14 mouse cellular contexts compared by ENCODE assay signal in genomic region chr12:3663386-3663785, GRCm38 (mm10).
DNase-seq lines count a peak whose midpoint lies in the region; ATAC-seq and TF ChIP-seq lines count a peak whose summit lies in the region.
"Had no signal": no experiment of that assay in that cellular context is flagged by ENCODE, and none has a peak within 500 bp of the region (broad histone marks: within the 10 kb centered on the region; RNA-seq: fewer than 3 reads in every experiment).

No protein-coding gene starts in this region.

- WGBS in cerebellum, adult 2 months, result 35% methylated on average over 7 of the region's 7 CpGs
- WGBS in liver, embryonic 12.5 days (ENCODE audit: insufficient replicate concordance), result 86% methylated on average over 7 of the region's 7 CpGs
- 91% methylated on average over 7 of the region's 7 CpGs for WGBS in midbrain, embryonic 11.5 days

- no peak for ATAC-seq in liver, embryonic 12.5 days
- ATAC-seq in midbrain, embryonic 11.5 days (ENCODE audit: low FRiP score), result no peak
- ATAC-seq: forebrain, embryonic 15.5 days; inflammation-experienced regulatory T-cells, adult 6 months had no signal

- no peak overlapping the region for H3K27ac ChIP-seq in cerebellum, adult 2 months (ENCODE audit: insufficient read depth, low read length)
- H3K27ac ChIP-seq in ES-E14 (ENCODE audit: insufficient read depth, low read depth, low read length, poor library complexity, severe bottlenecking), result peak overlapping the region; percentile 69
- no peak overlapping the region for H3K27ac ChIP-seq in liver, embryonic 12.5 days
- no peak overlapping the region for H3K27ac ChIP-seq in midbrain, embryonic 11.5 days (ENCODE audit: low read depth, low read length)
- H3K27ac ChIP-seq: embryonic facial prominence, embryonic 12.5 days; forebrain, embryonic 15.5 days; heart, embryonic 13.5 days had no signal

- DNase-seq in adrenal gland, adult 2 months, result peak; percentile 25
- no peak for DNase-seq in adrenal gland, postnatal 25 days
- DNase-seq in cerebellum, adult 2 months, result peak; percentile 27 to 52
- no peak for DNase-seq in cerebellum, postnatal 14 days
- no peak for DNase-seq in ES-E14 (ENCODE audit: low read depth, low spot score)
- DNase-seq in midbrain, embryonic 11.5 days (ENCODE audit: low spot score, missing footprints), result no peak
- DNase-seq: gastrocnemius, postnatal 36 days; heart, postnatal 36 days; kidney, adult 8-10 months had no signal

- no peak for TF ChIP-seq POLR2A in cerebellum, adult 2 months (IDR thresholded peaks at IDR 0.05; ENCODE audit: borderline replicate concordance, insufficient read depth, low read length)

- TF ChIP-seq CTCF in cerebellum, adult 2 months (IDR thresholded peaks at IDR 0.05; ENCODE audit: borderline replicate concordance, insufficient read depth, low read depth, low read length), result no peak

- no peak overlapping the region for H3K9ac ChIP-seq in ES-E14 (ENCODE audit: insufficient read depth, low read depth, low read length, poor library complexity, severe bottlenecking)
- H3K9ac ChIP-seq in liver, embryonic 12.5 days, result no peak overlapping the region
- H3K9ac ChIP-seq in midbrain, embryonic 11.5 days (ENCODE audit: low read length), result no peak overlapping the region
- H3K9ac ChIP-seq: embryonic facial prominence, embryonic 12.5 days; forebrain, embryonic 15.5 days; heart, embryonic 13.5 days had no signal

- H3K4me3 ChIP-seq in cerebellum, adult 2 months (replicated peaks; ENCODE audit: insufficient read depth, low read depth, low read length), result no peak overlapping the region
- no peak overlapping the region for H3K4me3 ChIP-seq in ES-E14 (ENCODE audit: insufficient read depth in 1 of 2, low read depth in 1 of 2, low read length in 2 of 2, poor library complexity in 1 of 2, severe bottlenecking in 1 of 2)
- H3K4me3 ChIP-seq in liver, embryonic 12.5 days, result no peak overlapping the region
- H3K4me3 ChIP-seq in midbrain, embryonic 11.5 days (ENCODE audit: low read depth, low read length), result no peak overlapping the region
- H3K4me3 ChIP-seq: embryonic facial prominence, embryonic 12.5 days; forebrain, embryonic 15.5 days; heart, embryonic 13.5 days had no signal

- peaks cover 6% of the 10 kb centered on the region for H3K4me1 ChIP-seq in cerebellum, adult 2 months (ENCODE audit: control insufficient read depth, insufficient read depth, low read length)
- H3K4me1 ChIP-seq in ES-E14 (ENCODE audit: control insufficient read depth in 2 of 2, insufficient read depth in 2 of 2, low read length in 2 of 2, poor library complexity in 1 of 2), result peaks cover 6 to 12% of the 10 kb centered on the region in 2 experiments
- no peaks in the 10 kb centered on the region for H3K4me1 ChIP-seq in liver, embryonic 12.5 days
- no peaks in the 10 kb centered on the region for H3K4me1 ChIP-seq in midbrain, embryonic 11.5 days (ENCODE audit: control insufficient read depth, insufficient read depth, low read length)
- H3K4me1 ChIP-seq: embryonic facial prominence, embryonic 12.5 days; forebrain, embryonic 15.5 days; heart, embryonic 13.5 days had no signal

- H3K9me3 ChIP-seq in ES-E14 (ENCODE audit: control insufficient read depth, insufficient read depth, low read depth, low read length), result no peaks in the 10 kb centered on the region
- no peaks in the 10 kb centered on the region for H3K9me3 ChIP-seq in liver, embryonic 12.5 days (replicated peaks)
- H3K9me3 ChIP-seq in midbrain, embryonic 11.5 days (ENCODE audit: control insufficient read depth, low read length), result no peaks in the 10 kb centered on the region
- H3K9me3 ChIP-seq: embryonic facial prominence, embryonic 12.5 days; forebrain, embryonic 15.5 days; heart, embryonic 13.5 days had no signal

- peaks cover 4% of the 10 kb centered on the region; the same call in 1 of the 2 replicates for H3K36me3 ChIP-seq in ES-E14 (ENCODE audit: control insufficient read depth, insufficient read depth, low read length, poor library complexity, severe bottlenecking)
- no peaks in the 10 kb centered on the region for H3K36me3 ChIP-seq in liver, embryonic 12.5 days
- H3K36me3 ChIP-seq in midbrain, embryonic 11.5 days (ENCODE audit: control insufficient read depth, insufficient read depth, low read length), result no peaks in the 10 kb centered on the region
- H3K36me3 ChIP-seq: forebrain, embryonic 15.5 days; heart, embryonic 13.5 days had no signal

- no peaks in the 10 kb centered on the region for H3K27me3 ChIP-seq in cerebellum, adult 2 months (ENCODE audit: control insufficient read depth, insufficient read depth, low read length)
- no peaks in the 10 kb centered on the region for H3K27me3 ChIP-seq in liver, embryonic 12.5 days (replicated peaks)
- H3K27me3 ChIP-seq in midbrain, embryonic 11.5 days (ENCODE audit: control insufficient read depth, insufficient read depth, low read length), result no peaks in the 10 kb centered on the region
- H3K27me3 ChIP-seq: embryonic facial prominence, embryonic 12.5 days; forebrain, embryonic 15.5 days; heart, embryonic 13.5 days had no signal

- in situ Hi-C loops in ES-E14 (cut with MboI; ENCODE audit: low sequenced_read_pairs in 2 of 2, unreplicated experiment in 2 of 2), result no loop called here

- H3K4me2 ChIP-seq in liver, embryonic 12.5 days, result no peak overlapping the region
- H3K4me2 ChIP-seq in midbrain, embryonic 11.5 days, result no peak overlapping the region
- H3K4me2 ChIP-seq: embryonic facial prominence, embryonic 12.5 days; forebrain, embryonic 15.5 days; heart, embryonic 13.5 days had no signal

TF ChIP-seq in ES-E14, 5 proteins besides CTCF, POLR2A, EP300 and RAD21:
- TF ChIP-seq MAFK (IDR thresholded peaks at IDR 0.05; ENCODE audit: insufficient read depth, low read depth, low read length), result no peak
- no peak for TF ChIP-seq ZNF384 (IDR thresholded peaks at IDR 0.05; ENCODE audit: low read depth, low read length)
- TF ChIP-seq ZC3H11A (IDR thresholded peaks at IDR 0.05; ENCODE audit: borderline replicate concordance, low read depth, low read length), result no peak
- TF ChIP-seq HCFC1 (IDR thresholded peaks at IDR 0.05; ENCODE audit: borderline replicate concordance, insufficient read depth, low read length), result no peak

Comparison
In these comparisons a context has a peak if more than half of its experiments do, and no peak if none do; other contexts are left out.
1. DNase-seq: peak in adrenal gland, adult 2 months (single experiment) and cerebellum, adult 2 months (2 of 2); none in adrenal gland, postnatal 25 days (single experiment), cerebellum, postnatal 14 days (0 of 2), ES-E14 (single experiment) and midbrain, embryonic 11.5 days (single experiment).